Mouse (Mus musculus) embryo, embryonic 10 days (tissue): ENCODE data around the gene Abhd18.
A peak's percentile ranks its signal among the peaks of the same experiment; 100 is the strongest.
"Not testable (repeated sequence)": the region's sequence is repeated elsewhere in the genome, so short reads cannot be mapped to it uniquely, and the experiment has no call there.

ENCODE experiments used
- DNase-seq: peaks from one replicate; pipeline ENCODE4 v3.0.0-alpha.2; 2015; ENCODE audit warnings: low spot score

Abhd18 gene

DNA sequence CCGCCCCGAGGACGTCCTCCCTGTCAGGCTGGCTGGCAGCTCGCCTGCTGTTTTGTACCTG is at the start of gene Abhd18:
Gene Abhd18, plus strand, starts transcription at position 14 of the 61 bp plus-strand sequence.
- DNase-seq: not testable (repeated sequence)

DNA sequence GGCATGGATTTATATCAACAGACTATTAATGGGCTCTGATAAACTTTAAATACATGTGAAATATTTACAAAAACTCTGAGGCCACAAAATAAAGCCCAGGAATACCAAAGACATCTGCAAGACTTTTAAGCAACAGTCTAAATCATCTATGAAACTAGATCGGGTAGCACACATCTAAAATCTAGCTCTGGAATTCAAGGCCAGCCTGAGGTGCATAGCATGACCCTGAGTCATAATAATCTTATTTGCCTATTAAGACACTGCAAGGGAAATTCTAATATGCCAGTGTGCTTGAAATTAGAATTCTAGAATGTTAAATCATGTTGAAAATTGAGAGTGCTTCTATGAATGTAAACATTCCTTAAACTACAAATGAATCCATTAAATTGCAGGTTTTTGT is 48.7 kb upstream of the Abhd18 start:
- DNase-seq: no peak

DNA sequence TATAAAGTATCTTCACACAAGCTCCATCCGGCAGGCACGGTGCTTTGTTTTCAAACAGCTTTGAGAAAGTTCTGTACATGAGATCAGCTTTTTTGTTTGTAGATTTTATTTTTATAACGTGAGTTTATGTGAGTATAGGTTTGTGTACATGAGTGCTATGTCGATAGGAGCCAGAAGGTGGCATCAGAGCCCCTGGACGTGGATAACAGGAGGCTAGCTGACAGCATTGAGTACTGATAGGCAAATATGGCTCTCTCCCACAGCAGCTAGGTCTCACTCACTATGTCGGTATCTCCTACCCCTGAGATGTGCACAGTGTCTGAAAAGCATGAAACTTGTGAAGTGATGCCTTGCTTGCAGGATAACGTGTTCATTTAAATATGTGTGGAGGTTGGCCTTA is 48.3 kb upstream of the Abhd18 start:
- DNase-seq: peak; percentile 71

DNA sequence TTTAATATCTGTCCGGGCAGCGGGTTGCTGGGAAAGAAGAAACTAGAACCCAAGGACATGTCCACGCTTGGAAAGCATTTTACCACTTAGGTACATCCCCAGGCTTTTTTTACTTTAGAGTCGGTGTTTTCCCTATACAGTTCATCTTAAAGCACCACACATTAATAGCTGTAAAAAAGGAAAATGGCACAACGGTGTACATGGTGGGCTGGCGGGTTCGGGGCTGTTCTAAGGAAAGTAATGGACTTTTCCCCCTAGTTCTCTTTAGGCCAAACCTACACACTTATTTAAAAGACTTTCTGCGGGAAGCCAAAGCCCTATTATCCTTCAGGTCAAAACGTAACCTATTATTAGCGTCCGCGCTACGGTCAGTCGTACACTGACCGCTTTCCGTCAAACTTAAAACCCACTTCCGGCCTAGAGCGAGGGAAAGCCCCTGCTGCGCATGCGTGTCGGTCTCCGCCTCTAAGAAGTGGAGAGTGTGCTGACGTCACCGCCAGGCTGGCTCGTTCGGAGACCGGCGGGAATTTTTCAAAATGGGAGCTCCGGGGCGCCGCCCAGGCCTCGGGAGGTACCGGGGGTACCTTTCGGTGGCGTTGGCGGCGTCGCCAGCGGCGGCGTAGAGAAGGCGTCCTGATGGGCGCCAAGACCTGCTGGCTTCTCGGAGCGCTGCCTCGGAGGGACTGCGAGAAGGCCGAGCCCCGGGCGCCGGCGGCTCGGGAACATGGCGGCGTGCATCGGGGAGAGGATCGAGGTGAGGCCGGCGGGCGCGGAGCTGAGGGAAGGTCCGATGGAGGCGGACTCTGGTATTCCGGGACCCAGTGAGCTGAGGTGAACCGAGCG is 47.0 kb upstream of the Abhd18 start, which contains the start of gene Plk4:
Gene Plk4, plus strand, starts transcription at position 490 of the 843 bp plus-strand sequence.
- DNase-seq: peak; percentile 100

DNA sequence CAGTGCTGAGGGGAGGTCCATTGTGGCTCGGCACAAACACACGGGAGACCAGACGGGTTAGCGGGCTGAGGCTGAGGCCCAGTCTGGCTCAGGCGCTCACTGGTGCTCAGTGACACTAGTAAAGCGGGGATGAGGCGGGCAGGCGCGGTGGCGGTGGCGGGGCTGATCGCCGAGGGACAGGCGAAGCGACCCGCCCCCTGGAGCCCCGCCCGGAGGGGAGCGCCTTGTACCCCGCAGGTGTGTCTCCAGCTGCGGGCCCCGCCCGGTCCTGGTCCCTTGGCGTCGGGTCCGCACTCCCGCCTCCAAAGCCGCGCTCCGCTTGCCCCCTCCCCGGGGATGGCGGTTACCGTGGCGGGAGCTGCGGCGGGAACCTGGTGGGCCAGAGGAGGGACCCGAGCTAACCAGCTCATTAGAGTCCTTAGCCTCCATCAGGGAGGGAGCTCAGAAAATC is 46.4 kb upstream of the Abhd18 start:
- peak; percentile 59 for DNase-seq

DNA sequence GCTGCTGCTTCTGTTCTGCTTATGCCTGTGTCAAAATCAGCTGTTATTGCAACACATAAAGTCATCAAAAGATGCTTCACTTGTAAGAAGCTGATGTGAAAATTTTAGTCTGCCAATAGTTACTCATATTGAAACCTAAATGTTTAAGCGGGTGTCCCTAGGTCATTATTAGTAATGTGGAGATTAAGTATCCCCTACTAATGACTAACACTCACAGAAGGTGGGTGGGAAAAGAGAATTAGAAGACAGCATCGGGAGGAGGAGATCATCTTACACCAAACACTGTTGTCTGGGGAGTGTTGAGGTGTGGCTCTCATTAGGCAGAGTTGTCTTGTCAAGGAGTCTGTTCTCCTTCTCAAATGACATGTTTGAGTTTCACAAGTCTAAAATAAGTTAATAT is 39.9 kb upstream of the Abhd18 start:
- no peak for DNase-seq

DNA sequence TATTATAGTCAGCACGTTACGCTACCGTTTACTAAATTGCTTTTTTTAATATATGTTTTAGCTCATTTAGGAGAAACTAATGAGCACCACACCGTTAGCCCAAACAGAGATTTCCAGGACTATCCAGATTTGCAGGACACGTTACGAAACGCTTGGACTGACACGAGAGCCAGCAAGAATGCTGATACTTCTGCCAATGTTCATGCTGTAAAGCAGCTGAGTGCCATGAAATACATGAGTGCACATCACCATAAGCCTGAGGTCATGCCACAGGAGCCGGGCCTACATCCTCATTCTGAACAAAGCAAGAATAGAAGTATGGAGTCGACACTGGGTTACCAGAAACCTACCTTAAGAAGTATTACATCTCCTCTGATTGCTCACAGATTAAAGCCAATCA is 38.1 kb upstream of the Abhd18 start:
- DNase-seq: no peak

DNA sequence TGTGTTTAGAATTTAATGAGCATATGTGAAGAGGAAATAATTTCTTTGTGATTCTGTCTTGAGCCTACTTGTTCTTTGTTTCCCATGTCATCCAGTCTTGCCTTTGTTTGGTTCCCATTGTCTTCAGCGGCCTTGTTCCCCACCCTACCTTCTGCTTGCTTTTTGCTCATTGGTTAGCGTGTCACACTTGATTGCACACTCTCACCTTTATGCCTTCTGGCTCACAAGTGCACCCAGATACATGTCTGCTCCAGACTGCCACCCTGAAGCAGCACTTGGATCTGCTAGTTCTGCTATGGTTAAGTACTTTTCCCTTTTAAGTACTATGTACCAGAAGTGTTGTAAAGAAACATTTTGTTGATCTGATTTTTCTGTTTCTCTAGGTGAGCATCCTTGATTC is 36.9 kb upstream of the Abhd18 start:
- no peak for DNase-seq

DNA sequence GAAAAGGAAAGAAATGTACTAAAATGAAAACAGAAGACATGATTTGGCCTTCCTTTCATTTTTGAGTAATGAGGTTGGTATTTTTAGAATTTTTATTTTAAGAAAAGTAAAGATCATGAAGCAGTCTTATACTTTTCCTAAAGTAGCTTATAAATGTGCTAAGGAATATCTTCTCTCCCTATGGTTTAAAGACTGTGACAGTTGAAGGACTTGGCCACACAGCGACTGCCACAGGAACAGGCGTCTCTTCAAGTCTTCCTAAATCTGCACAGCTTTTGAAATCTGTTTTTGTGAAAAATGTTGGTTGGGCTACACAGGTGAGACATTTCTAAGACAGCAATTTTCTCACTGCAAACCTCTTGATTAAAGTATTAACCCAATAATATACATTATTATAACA is 33.5 kb upstream of the Abhd18 start:
- no peak for DNase-seq

DNA sequence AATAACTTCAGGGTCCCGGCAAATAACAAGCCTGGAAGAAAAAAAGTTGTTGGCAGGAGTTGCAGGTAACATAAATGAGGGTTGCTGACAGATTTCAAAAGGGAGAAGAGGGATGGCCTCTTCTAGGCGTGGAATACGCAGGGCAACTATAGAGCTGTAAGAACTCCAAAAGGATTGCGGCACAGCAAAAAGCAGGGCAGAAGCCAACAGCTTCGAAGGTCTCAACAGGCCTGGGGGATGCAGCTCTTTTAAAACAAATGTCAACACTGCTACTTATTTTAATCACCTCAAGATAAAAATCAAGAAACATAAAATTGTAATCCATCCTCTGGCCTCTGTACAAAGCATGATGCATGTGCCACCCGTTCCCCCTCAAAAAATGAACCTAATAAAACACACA is 1.2 kb upstream of the Abhd18 start:
- DNase-seq: not testable (repeated sequence)

DNA sequence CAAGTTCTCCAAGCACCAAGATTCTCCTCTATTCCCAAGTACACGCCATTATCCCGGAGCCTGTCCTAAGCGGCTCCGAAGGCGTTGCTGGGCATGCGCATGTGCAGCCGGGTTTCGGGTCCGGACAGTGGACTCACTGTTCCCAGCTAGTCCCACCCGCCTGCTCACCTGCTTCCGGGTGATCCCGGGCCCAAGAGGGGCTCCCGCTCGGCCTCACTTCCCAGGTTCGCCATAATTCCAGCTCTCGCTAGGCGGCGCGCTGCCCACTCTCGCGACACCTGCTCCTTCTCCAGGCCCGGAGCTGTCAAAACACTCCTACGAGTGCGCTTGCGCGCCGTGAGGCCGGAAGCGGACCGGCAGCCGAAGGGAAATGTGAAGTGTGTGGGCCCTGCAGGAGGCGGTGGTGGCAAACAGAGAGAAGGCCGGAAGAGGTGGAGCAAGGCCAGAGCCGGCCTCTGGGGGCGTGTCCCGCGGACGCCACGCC is 255 bp upstream of the Abhd18 start, which contains the start of gene Mfsd8:
Gene Mfsd8, minus strand, starts transcription at position 414 of the 484 bp plus-strand sequence.
- DNase-seq: peak; percentile 96

DNA sequence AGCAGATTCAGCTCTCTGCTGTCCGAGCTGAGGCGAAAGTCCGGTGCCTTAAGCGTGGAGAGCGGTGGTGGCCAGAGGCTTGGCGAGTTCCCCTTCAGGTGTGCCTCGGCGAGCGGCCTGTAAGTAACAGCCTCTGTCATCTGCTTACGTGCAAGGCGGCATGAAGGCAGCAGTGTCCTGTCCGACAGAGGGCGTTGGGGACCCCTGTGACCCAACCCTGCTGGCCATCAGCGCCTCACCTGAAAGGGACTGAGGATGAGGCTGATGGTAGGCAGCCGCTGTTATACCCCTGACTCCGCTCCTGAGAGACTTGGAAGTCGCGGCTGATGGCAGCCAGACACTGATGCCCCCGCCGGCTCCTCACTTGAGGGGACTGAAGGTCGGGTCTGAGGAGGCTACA is 248 bp downstream of the Abhd18 start:
- DNase-seq: peak; percentile 72

DNA sequence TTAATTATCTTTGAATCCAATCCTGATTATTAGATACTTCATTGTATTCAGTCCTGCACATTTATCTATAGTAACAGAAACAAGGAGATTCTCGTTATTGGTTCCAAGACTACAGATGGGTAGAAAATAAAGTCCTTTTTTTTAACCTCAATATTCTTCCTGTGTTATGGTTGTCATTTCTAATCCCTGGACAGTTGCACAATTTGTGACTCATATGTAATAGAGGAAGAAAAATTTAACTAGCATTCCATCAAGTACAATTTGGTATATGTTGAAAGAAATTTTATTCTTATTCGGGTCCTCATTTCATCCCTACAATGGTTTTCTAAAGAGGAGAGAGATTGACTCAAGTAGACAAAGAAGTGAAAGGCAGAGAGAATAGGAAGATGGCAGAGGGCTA is 1.2 kb downstream of the Abhd18 start:
- DNase-seq: not testable (repeated sequence)

DNA sequence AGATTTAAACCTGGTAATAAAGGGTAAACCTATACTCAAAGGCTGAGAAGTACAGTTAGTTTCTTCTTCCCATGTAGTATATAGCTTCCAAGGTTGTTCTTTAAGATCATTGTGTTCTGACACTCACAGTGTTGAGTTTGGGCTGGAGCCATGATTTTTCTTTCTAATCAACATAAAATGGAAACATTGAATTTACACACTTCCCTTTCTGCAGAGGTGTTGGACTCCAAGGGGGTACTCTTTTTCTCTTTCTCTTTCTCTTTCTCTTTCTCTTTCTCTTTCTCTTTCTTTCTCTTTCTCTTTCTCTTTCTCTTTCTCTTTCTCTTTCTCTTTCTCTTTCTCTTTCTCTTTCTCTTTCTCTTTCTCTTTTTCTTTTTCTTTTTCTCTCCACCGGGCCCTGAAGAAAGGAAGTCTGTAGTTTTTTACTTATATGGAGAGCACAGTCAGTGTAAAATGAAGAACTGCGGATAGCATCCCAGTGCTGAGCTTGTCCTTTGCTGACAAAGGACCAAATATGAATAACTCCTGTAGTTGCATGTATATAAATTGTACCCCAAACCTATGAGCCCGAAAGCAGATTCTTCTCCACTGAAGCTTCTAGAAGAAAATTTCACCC is 6.5 kb downstream of the Abhd18 start:
- DNase-seq: not testable (repeated sequence)

DNA sequence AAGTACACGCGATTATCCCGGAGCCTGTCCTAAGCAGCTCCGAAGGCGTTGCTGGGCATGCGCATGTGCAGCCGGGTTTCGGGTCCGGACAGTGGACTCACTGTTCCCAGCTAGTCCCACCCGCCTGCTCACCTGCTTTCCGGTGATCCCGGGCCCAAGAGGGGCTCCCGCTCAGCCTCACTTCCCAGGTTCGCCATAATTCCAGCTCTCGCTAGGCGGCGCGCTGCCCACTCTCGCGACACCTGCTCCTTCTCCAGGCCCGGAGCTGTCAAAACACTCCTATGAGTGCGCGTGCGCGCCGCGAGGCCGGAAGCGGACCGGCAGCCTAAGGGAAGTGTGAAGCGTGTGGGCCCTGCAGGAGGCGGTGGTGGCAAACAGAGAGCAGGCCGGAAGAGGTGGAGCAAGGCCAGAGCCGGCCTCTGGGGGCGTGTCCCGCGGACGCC is 47.1 kb downstream of the Abhd18 start:
- peak; percentile 98 for DNase-seq

DNA sequence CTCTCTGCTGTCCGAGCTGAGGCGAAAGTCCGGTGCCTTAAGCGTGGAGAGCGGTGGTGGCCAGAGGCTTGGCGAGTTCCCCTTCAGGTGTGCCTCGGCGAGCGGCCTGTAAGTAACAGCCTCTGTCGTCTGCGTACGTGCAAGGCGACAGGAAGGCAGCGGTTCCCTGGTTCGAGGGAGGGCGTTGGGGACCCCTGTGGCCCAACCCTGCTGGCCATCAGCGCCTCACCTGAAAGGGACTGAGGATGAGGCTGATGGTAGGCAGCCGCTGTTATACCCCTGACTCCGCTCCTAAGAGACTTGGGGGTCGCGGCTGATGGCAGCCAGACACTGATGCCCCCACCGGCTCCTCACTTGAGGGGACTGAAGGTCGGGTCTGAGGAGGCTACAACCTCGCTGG is 47.6 kb downstream of the Abhd18 start:
- peak; percentile 11 for DNase-seq

DNA sequence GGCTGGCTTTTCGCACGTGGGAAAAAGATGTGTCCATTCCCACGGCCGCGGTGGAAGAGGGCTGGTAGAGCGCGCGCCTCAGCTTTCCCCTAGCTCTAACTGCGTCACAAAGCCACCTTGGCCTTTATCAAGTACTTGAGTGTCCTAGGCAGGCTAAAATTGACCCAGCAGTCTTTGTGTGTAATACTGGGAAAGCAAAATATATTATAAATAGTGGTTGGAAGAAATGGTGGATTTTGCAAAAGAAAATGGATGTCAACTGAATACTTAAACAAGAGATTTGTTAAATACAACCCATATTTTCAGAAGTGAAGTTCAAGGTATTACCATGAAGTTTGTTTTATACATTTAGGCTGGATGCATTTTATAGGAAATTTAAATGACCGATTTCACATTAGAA is 55.7 kb downstream of the Abhd18 start, which contains the start of gene 1700034I23Rik:
Gene 1700034I23Rik, minus strand, starts transcription at position 101 of the 400 bp plus-strand sequence.
- DNase-seq: not testable (repeated sequence)

DNA sequence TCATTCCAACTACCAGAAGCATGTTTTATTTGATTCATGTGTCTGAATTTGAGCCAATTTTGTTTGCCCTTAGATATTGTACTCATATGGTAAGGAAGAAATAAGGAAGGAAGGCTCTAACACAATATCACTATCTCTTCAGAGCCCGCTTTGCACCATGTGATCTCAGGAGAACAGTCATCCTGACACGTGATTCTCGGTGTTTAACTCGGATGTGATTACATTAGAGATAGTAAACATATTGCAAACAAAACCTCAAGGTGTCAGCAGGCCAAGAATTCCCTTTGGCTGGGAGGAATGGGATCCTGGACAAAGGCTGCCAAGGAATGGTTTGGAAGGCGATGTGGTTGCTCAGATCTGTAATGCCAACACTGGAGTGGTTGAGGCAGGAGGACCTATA is 91.4 kb downstream of the Abhd18 start:
- DNase-seq: no peak

DNA sequence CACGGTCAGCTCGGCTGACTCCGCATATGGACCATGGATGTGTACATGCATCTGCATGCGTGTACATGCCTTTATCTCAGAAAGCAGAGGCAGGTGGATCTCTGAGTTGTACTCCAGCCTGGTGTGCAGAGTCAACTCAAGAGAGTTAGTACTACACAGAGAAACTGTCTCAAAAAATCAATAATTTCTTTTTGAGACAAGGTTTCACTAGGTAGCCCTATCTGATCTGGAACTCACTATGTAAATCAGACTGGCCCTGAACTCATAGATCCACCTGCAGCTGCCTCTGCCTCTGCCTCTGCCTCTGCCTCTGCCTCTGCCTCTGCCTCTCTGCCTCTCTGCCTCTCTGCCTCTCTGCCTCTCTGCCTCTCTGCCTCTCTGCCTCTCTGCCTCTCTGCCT is 91.8 kb downstream of the Abhd18 start:
- no peak for DNase-seq

DNA sequence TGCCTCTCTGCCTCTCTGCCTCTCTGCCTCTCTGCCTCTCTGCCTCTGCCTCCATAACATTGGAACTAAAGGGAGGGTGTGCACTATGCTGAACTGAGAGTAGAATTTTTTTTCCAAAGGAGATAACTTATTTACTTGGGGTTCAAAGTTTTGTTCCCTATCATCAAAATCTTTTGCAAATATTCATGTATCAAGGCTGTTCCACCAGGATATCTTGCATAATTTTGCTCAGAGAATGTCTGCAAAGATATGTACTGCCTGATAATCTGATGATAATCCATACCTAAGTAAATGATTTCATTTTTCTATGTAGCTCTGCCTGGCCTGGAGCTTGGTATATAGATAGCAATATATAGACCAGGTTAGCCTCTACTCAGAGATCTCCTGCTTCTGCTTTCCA is 92.2 kb downstream of the Abhd18 start:
- no peak for DNase-seq

DNA sequence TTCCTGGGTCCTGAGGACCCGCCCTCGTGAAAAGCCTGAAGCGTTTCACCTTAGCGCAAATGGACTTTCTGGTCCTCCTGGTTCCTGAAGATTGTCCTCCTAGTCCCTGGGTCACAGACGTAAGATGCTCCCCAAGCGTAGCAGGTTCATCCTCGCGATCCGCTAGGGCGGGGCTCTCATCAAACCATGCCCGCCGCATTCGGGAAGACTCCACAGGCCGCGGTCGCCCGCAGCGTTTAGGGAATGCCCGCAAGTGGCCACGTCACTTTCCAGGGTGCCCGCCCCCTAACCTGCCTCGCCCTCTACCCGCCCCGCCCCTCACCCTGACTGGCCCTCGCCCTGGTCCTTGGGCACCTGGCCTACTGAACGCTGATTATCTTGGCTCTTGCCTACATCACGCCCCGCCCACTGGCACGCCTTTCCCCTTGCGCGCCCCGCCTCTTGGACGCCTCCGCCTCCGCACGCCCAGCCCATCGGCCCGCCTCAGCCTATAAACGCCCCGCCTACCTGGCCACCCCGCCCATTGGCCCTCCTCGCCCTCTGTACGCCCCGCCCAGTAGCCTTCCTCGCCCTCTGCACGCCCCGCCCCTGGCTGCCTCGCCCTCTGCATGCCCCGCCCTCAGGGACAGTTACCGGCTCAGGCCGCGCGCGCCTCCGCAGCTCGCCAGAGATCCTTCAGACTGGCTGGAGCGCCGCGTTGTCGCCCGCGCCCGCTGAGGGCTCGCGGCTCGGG is 102.6 kb downstream of the Abhd18 start, which contains the start of gene Larp1b:
Gene Larp1b, plus strand, starts transcription at position 659 of the 733 bp plus-strand sequence.
- DNase-seq: peak; percentile 98

DNA sequence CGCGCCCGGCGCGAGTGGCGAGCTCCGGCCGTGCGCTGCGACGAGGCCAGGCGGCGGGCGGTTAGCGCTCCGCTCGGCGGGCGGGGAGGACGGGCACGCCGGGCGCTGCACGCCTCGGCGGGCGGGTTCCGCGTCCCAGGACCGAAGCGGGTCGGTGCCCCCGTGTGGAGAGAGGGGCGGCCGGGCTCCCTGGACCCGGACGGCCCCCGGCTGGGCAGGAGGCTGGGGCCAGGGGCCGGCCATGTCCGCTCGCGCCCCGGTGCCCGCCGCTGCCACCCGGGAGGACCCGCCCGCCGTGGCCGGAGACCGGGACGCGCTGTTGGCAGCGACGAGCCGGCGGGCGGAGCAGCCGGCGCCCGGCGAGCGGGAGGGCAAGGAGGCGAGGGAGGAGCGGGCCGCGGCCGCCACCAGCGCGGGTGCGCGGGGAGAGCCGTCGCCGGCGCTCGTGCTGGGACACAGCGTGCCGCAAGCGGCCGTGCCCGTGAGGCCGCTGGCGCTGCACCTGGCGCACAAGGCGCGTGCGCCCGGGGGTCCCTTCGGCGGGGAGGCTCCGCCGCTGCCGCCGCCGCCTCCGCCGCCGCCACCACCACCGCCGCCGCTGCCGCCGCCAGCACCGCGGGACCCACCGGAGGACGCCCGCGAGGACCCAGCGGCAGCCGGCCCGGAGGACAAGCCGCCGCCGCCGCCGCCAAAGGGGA is 103.3 kb downstream of the Abhd18 start:
- peak; percentile 21 for DNase-seq
